Mouse (Mus musculus) kidney, postnatal 10 days (tissue): ENCODE results near the gene Syn1.

Experiments
- DNase-seq: peaks from one replicate; pipeline ENCODE4 v3.0.0; 2021; ENCODE audit warnings: mixed read lengths

Syn1 gene

DNA sequence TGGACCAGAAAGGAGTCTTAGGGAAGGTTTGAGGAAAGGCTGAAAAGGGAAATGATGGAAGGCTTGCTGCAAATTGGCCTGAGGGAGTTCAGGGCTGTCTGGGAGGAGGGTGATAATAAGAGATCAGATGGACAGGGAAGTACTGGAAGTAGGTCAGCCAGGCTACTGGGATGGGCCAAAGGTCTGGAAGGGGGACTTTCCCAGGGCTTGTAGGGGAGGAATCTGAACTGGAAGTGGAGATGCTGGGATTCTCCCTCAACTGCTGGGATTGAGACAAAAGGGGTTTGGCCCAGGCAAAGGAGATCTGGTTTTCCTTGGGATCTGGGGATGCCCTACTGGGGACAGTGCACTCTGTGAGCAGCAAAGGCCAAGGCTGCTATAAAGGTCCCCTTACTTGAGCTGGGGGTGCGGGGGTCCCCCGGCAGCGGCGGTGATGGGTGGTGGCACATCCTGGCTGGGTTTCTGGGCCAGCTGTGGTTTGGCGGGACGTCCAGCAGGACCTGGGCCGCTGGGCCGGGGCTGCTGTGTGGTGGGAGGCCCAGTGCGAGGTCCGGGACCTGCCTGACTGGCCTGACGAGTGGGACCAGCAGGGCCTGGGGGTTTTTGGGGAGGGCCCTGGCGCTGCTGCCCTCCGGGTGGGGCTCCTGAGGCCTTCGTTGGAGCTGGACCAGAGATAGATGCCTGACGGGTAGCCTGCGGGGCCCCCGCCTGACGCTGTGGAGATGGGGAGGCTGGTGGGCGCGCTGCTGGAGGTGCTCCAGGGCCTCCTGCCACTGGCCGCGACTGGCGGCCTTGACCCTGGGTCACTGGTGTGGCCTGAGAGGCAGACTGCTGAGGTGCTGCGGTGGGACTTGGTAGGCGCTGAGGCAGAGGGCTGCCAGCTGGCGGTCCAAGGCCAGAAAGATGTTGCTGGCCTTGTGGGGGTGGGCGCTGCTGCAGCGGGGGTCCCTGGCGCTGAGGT is 58.4 kb downstream of the Syn1 start:
- DNase-seq = peak; percentile 23

DNA sequence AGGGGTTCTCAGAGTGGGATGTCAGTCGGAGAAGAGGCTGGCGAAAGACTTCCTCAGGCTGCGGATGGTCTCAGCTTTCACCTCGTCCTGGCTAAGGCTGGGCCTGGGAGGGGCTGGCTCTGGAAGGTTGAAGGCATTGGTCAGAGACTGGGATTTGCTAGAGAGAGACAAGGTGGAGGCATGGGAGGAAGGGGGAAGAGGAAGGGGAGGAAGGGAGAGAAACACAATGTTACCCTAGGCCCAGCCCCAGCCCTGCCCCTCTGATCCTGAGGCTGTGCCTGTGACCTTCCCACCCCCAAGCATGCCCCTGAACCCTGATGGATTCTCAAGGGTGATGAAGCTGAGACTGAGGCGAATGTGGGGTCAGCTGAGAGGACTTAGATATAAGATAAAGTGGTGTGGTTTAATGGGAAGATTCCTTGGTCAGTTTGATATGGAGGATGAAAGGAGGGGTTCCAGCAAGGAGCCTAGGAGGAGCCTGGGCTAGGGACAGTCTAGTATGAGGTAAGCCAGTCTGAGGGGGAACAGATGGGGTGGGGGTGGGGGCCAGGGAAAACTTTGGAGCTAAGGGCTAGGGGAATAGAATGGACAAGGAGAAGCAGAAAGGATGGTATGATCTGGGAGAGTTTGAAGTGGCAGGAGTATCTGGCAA is 59.2 kb downstream of the Syn1 start:
- DNase-seq = no peak

DNA sequence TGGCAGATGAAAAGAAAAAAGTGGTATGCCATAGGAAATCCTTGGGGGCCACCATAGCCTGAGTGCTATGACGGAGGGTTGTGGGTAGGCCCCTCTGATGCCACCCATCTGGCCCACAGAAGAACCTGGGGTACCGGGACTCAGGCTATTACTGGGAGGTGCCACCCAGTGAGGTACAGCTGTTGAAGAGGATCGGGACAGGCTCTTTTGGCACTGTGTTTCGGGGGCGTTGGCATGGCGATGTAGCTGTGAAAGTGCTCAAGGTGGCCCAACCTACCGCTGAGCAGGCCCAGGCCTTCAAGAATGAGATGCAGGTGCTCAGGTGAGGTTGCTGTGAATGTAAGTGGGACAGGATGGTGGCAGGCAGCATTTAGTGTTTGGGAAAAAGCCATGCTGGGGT is 67.0 kb downstream of the Syn1 start:
- no peak for DNase-seq

DNA sequence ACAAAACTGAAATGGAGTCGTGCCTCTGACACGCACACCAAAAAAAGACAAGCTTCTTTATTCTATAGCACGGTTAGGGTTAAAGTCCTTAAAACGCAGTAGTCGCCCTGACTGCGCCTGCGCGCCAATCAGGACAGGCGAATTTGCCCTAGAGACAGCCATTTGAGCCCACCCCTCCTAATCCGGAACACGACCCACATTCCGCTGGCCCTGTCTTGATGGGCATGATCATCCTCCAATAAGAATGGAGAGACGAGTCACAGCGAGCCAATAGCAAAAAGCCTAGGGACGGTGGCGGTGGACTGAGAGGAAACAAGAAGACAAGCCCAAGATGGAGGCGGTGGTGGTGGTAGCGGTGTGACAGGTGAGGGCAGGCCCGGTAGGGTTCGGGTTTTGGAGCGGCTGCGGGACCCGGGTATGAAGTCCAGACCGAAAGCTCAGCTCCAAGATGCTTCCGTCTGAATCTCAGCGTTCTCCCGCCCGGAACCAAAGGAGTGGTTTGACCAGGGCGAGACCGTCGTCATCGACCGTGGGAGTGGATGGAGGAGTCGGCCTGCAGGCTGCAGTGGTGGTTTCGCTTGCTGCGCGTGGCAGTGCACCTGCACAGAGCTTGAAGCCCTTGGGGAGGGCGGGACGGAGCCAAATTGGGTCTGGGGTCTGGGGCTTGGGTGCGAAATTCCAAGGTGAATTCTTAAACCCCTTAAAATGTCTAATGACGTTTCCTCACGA is 72.4 kb downstream of the Syn1 start:
- DNase-seq = peak; percentile 92

DNA sequence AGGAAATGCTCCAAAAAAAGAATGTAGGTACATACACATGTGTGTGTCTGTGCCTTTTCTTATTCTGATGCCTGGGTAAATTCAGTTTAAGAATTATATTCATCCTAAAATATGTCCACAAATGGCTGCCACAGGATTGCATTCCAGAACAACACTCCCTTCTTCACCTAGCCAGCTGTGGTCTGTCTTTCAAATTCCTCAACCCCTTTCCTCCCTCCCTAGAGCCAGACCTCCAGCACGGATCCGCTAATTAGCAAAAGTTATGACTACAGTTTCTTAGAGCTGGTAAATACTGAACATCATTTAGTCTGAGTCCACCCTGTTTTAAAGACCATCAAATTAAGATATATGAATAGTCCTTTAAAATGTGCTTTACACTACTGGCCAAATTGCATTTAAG is 73.0 kb downstream of the Syn1 start:
- DNase-seq = no peak

DNA sequence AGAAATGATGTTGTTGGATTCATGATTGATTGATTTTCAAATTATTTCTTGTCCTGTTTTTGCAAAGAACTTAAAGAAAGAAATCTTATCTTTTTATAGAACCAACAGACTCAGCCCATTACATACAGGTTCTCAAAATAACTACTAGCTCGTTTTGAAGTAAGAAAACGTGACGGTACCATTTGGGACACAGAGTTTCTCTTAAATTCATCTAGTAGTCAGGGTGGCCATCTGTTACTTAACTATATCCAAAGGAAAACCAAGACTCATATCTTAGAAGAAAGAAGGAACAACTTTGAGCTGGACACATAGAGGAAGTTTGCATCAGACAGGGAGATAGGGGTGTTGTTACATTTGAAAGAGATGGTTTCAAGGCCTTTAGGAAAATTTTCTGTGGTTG is 73.6 kb downstream of the Syn1 start:
- no peak for DNase-seq

DNA sequence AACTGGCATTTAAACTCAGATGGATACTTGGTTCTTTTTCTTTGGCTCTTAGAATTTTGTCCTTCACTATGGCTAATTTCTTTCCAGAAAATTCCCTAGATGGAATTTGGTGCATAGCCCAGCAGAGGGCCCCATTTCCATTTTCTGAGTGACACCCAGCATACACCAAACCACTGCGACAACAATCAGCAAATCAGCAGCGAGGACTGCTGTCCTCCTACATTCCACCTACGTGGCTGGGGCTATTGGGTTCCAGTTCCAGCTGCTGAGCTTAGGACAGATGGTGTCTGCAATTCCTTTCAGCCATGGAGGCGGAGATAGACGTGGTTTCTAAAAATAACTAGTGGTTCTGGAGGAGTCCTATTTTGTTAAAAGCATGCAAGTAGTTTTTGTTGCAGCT is 91.9 kb downstream of the Syn1 start:
- DNase-seq = peak; percentile 72

DNA sequence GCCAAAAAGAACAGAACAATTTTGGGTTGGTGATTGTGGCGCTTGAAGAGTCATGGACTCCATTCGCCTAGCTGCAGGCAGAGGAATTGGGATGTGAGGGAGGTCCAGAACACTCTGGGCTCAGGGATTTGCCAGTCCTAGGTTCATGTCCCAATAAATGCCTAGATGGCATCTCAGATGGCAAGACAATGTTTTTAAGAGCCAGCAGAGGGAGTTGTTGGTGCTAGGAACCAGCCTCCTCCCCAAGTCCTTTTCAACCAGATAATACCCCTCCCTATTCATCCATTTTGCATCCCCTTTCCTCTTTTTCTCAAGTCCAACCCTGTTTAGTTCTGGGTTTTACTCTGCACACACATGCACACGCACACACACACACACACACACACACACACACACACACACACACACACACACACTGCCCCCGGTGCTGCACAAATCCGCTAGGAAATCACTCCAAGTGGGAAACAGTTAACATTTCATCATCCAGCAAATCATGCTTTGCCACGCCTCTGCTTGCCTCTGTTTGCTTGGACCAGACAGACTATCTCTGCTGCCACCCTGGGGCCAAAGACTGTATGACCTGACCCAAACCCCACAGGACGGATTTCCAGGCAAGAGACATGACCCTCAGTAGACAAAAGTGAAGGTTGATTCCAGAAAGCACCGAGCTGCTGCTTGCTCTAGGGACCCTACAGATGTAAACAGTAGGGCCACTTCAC is 100.9 kb downstream of the Syn1 start:
- DNase-seq = peak; percentile 71

DNA sequence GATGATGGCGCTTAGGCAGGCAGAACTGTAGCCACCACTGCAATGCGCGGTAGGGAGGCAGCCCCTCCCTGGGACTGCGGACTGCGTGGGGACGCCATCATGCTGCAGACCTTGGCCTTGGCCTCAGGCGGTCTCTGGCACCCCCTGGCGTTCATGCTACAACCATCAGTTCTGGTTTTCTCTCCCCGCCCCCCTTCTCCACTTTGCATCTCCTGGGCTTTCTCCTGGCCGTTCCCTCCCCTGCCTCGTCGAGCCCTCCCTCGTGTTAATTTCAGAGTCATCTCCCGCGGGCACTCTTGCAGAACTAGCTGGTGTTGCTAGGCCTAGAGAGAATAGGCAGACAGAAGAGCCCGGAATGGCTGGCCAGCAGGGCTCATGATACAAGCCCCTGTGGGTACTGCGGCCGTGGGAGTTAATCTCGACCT is 101.6 kb downstream of the Syn1 start:
- peak; percentile 91 for DNase-seq

DNA sequence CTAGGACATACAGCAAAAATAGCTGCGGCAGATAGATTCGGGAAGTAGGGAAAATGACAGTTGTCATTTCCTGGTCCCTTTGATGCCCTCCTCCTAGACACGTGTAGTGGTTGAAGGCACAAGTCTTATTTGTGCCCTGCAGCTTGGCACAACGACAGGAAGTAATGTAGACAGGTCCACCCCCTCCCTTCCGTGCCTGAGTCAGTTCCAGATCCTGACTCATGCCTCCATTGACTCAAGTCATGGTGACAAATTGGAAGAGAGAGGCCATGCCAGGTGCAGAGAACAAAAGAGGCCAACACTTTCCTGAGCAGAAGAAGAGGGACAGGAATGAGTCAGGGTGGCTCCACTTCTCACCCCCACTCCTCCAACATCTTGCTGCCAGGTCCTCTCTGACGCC is 103.8 kb downstream of the Syn1 start:
- peak; percentile 13 for DNase-seq
